Mouse (Mus musculus): Measurements from ENCODE around the gene Olfr943.

The Olfr943 gene

DNA sequence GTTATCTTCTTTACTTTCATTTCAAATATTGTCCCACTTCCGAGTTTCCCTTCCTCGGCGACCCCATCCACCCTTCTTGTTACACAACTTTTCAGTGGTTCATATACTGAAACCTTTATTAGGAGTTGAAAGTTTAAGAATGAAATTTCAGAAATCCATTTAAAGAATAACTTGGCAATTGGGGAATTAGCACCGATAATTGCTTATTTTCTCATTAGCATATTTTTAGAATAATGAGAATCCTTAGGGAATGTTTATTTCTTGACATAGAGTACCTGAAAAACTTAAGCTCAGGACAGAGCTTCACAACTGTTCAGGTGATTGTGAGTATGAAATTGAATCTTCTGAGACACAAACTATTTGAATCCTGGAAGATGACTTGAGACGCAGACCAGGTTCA, at the start of gene Olfr943:
TSS of gene Olfr943 (plus strand) at position 301 of the 400 bp plus-strand sequence.
- DNase-seq (ENCODE audit: low spot score), result no peak

DNA sequence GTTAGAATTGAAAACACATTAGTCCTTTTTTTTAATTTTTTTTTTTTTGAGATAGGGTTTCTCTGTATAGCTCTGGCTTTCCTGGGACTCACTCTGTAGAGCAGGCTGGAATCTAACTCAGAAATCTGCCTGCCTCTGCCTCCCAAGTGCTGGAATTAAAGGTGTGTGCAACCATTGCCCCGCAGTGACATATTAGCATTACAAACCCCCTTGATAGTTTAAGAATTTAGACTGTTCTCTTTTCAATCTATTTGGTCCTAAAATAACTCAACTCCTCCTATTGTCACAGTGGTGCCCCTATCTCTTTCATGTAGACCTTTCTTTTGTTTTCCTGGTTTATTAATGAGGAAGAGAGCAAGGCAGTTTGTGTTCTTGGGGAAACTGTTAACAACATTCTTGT, 38.8 kb upstream of the Olfr943 start:
- DNase-seq (ENCODE audit: low spot score), result no peak

DNA sequence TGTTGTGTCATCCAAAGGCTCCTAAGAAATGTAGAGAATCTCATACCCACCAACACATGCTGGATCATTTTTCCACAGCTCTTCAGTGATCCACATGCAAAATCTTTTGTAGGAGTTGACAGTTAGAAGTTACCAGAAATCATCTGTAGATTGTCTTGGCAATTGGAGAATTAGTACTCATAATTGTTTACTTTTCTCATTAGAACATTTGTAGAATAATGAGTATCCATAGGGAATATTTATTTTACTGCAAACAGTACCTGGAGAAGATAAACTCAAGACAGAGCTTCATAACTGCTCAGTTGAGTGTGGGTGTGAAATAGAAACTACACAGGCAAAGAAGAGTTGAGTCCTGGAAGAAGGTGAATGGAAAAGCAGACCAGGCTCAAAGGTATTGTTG, 38.3 kb upstream of the Olfr943 start, which contains the start of gene Olfr27:
TSS of gene Olfr27 (plus strand) at position 301 of the 400 bp plus-strand sequence.
- no peak for DNase-seq (ENCODE audit: low spot score)

DNA sequence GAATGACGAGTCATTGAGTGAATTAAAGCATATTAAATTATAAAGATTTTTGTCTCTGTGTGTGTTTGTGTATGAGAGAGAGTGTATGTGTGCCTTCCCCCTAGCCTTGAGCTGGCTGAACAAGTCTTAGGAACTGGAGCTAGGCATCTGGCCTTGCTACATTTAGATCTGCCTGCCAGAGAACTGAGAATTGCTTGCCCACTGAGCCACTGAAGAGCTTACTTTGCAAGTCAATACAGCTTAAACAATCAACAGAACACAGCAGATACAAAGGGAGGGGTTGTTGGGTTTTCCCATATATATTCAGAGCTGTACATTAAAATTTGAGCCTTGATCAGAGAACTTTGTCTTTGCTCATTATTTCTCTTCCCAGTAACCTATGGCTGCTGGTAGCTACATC, 13.7 kb upstream of the Olfr943 start:
- no peak for DNase-seq (ENCODE audit: low spot score)

DNA sequence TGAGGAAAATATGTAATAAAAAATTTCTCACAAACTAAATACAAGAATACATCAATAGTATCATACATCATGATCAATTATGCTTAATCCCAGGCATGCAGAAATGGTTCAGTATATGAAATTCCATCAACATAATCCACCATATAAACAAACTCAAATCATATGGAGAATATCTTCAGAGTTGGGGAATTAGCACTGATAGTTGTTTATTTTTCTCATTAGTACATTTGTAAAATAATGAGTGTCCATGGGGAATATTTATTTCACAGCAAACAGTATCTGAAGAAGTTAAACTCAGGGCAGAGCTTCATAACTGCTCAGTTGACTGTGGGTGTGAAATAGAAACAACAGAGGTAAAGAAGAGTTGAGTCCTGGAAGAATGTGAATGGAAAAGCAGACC, 35.5 kb downstream of the Olfr943 start, which contains the start of gene Olfr944:
TSS of gene Olfr944 (plus strand) at position 301 of the 400 bp plus-strand sequence.
- DNase-seq (ENCODE audit: low spot score), result no peak

All from ovary, postnatal 36 days (tissue).